Mouse (Mus musculus): ENCODE measurements at regions not wholly inside any gene's neighbourhood (a gene's known extent, or its start where the extent isn't known, plus 50 kb on each side); places are given as distances from the start of the nearest gene placed in this dataset.
"Not testable (repeated sequence)": the region's sequence is repeated elsewhere in the genome, so short reads cannot be mapped to it uniquely, and the experiment has no call there.

DNA sequence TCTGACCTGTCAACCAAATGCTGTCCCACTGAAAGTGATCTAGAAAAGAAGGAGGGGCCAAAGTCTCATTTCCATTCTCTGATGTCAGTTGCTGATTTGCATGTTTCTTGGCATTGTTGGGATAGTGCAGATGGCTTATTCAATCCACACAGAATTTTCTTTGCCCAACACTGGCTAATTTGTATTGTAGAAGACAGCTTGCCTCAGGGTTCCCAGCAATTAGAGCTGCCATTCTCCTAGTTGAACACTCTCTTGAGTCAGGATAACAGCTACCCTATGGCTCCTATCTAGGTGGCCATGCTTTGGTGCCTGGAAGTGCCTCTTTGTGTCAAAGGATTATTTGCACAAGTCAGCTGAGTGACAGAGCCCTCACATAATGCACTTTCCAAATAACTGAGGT is 569.0 kb downstream of the Lrriq3 start:
- ATAC-seq (ENCODE audit: low TSS enrichment) = no peak

DNA sequence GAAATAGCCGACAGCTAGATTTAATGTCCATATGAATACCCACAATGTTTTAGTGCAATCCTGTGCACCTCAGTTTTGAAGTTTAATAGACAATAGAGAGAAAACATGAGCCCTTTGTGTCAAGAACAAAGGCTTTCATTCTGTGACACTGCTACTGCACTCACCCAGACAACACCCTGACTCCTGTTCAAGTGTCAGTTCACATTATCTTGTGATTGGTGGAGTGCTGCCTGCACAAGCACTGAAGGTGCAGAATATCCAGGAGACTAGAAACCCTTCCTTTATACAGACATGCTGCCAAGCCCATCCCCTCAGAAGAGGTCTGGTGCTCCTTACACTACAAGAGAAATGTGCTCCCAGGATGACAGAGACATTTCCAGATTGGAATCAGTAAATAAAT is 579.3 kb downstream of the Lrriq3 start:
- no peak for ATAC-seq (ENCODE audit: low TSS enrichment)

DNA sequence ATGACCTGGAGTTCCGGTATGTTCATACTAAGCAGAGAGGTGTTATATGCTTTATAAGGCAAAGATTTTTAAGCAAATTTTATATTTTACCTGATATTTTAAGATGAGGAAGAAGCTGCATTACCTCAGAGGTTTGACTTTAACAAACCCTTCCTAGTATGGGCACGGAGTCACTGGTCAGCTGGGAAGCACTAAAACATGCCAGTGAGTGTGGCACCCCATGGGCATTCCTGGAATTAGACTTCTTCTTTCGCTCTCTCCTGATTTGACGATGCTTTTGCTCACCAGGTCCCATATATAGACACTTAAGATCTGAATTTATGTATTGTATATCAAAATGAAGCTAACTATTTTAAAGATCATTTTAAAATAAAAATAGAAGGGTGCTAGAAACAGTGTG is 587.0 kb downstream of the Lrriq3 start:
- ATAC-seq (ENCODE audit: low TSS enrichment) = no peak

DNA sequence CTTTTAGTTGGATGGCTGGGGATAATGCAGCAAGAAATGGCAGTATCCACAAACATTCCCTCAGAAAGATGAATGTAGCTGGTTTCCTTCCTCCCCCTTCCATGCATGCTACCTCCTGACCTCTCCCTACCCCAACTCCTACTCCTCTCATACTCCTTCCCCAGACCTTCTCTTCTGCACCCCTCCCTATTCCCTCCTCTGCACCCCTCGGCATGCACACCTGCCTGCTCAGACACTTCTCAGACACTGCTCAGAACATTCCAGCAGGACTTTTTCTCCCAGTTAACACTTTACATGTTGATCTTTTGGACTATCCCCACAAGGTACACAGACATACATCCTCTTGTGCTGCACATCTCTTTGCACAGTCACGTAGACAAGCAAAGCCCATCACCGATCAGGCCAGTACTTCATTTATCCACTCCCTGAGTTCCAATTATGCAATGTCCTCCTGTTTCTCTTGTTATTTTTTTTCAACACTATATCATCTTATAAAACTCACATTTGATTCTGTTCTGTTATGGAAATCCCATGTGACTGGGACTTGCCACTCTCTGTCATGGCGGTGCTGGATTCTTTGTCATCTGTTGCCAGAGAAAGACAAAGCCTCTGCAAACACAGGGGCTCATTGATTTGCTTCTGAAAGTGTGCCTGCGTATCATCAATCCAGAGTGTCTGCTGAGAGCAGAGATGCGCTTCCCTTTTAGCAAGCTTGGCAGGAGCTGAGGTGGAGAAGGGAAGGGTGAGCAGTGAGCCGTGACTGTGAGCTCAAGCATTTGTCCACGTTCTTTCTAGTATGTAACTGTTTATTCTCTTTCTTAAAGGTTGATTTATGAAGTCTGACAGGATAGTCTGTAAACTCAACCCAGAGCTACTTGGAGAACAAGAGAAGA is 589.9 kb downstream of the Lrriq3 start:
- no peak for ATAC-seq (ENCODE audit: low TSS enrichment)

DNA sequence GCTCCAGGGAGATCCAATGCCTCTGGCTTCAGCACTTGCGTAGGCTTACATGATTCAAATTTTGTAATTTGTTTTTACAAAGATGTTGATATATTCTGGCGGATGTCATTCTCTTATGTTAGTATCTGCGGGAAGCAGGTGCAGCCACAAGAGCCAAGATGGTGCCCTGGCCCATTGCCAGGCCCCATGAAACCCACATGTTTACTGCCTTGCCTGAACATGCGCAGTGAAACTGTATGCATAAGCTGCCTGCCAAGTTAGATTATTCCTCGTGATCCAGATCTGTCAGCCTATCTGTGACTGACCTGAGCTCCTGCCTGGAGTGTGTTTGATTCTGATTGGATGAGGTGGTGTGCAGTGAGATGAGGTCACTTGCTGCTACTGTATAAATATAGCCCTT is 595.1 kb downstream of the Lrriq3 start:
- no peak for ATAC-seq (ENCODE audit: low TSS enrichment)

DNA sequence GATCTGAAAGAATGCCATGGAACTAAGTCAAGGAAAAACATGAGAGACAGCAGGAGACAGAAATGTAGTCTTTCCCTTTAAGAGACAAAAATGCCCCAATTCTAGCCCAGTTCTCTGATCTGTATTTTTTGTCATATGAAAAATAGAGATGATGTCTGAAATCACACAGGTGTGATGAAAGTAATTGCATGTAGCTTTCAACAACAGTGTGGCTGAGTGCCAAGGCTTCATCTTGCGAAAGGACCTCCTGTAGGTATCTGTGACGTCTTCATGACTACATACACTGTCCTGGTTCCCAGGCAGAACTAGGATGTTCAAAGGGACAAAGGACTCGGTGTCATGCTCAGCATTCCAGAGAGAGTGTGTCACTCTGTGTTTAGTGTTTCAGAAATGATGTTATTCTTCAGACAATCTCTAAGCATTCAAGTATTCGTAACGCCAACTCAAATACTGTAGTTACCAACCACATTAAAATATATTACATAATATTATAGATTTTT is 629.8 kb downstream of the Lrriq3 start:
- no peak for ATAC-seq (ENCODE audit: low TSS enrichment)

DNA sequence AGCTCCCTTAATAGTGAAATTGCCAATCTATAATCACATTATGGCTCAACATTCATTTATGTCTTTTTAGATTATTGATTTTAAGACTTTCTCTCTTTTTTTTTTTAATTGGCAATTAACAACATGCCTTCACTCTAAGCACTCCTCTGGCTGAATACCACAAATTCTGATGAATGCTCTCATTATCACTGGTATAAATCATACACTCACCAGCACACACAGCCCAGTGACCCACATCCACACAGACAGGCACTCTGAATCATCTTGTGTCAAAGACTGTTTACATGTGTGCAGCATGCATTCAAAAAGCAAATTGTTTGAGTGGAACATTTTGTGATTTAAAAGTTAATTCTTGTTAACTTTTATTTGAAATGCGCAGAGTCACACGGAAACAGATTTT is 649.2 kb downstream of the Lrriq3 start:
- ATAC-seq (ENCODE audit: low TSS enrichment) = no peak

DNA sequence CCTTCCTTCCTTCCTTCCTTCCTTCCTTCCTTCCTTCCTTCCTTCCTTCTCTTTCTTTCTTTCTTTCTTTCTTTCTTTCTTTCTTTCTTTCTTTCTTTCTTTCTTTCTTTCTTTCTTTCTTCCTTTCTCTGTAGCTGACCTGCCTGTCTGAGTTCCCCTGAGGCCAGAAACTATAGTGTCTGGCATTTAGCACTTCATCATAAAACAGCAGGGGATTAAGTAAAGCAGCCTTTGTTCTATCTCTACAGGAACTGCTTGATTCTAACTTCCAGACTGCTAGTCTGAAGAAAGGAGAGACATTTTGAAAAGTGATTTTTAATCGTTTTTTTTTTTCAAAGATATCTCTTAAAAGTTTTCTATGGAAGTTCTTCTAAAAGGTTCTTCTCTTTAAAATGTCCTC is 653.4 kb downstream of the Lrriq3 start:
- ATAC-seq (ENCODE audit: low TSS enrichment) = not testable (repeated sequence)

DNA sequence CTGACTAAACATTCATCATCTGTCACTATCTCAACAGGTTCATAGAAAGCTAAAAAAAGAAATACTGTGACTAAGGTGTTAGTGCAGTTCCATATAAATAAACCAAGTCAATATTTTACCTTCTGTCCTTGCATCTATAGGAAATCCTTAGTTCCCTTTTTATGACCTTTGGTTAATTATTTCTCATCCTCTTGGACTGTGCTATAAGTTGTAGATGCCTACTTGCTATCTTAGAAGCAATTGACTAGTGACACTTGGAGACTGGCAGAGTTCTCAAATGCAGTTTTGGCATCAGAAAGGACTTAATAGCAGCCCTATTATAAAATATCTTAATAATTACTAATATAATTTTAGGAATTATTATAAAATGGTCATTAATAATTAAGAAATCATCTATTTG is 654.3 kb downstream of the Lrriq3 start:
- no peak for ATAC-seq (ENCODE audit: low TSS enrichment)

DNA sequence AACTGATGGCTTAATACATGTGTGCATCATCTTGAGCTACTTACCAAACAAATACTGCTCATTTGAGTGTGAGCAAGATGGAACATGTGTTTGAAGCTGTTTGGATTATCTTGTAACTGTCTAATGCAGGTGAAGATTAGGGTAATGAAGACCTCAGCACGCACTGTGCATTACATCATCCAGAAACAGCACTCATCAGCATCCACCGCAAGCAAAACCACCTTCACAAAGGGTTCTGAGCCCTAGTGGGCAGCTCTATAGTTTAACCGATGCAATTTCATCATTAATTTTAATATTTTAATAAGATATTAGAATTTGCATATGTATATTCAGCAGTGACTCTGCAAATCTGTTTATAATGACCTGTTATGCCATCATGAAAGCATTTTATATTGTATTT is 664.1 kb downstream of the Lrriq3 start:
- ATAC-seq (ENCODE audit: low TSS enrichment) = no peak

DNA sequence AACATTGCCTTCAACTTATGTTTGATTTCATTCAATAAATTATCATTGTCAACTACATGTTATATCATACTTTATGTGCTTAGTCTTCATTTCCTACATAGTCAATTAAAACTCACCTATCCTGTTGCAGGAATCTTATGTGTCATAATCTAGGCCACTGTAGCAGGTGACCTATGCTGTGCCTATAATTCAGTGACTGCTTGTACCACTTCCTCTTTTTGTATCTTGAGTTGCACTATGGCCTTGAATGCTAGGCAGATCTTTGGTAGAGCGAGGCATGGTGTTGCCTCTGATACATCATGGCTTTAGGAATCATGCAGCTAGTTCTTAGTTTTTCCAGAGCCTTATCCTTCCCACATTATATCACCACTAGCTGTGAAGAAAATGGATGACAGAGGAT is 682.8 kb downstream of the Lrriq3 start:
- ATAC-seq (ENCODE audit: low TSS enrichment) = no peak

DNA sequence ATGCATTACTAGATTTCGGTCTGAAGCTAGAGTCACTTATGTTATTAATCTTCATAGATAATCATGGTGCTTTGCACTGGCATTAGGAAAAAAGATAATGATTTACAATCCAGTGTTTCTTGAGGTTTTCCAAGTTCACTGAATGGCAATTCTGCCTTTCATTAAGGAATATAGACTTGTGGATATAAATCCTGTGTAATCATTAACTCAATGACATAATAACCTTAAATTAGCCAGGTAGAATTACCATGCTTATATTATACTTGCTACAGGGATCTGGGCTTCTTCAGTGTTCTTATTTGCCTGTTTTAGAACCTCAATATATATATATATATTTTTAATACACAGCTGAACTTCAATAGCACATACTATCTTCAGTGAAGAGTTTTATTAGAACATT is 683.8 kb downstream of the Lrriq3 start:
- no peak for ATAC-seq (ENCODE audit: low TSS enrichment)

DNA sequence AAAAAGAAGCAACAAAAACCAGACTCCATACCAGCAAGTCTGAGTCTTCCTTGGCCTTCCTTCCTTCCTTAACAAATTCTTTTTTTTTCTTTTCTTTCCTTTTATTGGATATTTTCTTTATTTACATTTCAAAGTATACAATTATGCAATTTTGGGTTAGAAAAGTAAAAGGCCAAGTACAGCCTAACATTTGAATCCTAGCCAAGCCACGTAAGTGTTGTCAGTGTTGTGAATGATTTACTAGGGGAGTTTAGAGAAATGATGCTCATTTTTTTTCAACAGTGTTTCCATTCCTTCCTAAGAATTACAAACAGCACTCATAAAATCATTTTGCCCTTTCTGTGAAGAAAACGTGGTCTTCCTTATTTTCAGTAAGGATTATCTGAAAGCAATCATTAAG is 722.5 kb downstream of the Lrriq3 start:
- no peak for ATAC-seq (ENCODE audit: low TSS enrichment)

DNA sequence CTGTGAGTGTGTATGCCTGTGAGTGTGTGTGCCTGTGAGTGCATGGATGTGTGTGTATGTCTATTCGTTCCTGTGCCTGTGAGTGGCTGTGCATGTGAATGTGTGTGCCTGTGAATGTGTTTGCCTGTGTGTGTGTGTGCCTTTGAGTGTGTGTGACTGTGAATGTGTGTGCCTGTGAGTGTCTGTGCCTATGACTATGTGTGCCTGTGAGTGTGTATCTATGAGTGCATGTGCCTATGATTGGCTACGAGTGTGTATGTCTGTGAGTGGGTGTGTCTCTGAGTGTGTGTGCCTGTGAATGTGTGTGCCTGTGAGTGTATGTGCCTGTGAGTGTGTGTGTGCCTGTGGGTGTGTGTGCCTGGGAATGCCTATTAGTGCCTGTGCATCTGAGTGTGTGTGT is 731.6 kb downstream of the Lrriq3 start:
- ATAC-seq (ENCODE audit: low TSS enrichment) = no peak

DNA sequence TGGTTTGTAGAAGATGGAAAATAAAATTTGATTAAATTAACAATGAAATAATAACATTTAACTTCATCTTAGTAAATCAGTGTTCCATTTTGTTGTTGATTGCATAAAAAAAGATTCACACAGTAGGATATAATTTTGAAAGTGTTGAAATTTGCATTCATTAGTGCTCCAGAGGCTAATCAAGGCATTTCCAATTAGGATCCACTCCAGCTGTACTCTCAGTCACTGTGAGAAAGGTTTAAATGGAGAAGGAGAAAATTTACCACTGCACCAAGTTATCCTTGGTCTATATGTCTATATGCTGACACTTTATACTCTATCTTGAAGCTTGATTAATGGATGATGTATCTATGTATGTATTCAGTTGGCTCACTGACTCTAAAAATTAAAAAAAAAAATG is 695.3 kb upstream of the Negr1 start:
- no peak for ATAC-seq (ENCODE audit: low TSS enrichment)

DNA sequence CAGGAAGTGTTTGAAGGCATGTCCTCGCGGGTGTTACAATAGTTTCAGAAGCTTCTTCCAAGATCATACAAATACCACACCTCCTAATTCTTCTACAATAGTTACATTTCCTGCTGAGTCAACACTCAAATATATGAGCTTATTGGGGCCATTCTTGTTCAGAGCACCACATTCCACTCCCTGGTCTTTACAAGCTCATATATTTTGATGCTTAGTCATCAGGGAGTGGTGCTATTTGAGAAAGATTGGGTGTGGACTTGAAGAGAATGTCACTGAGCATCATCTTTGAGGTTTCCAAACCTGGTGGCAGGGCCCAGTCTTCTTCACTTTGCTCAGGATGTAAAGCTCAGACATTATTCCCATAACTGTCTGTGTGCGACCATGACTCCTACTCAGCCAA is 685.9 kb upstream of the Negr1 start:
- ATAC-seq (ENCODE audit: low TSS enrichment) = no peak

DNA sequence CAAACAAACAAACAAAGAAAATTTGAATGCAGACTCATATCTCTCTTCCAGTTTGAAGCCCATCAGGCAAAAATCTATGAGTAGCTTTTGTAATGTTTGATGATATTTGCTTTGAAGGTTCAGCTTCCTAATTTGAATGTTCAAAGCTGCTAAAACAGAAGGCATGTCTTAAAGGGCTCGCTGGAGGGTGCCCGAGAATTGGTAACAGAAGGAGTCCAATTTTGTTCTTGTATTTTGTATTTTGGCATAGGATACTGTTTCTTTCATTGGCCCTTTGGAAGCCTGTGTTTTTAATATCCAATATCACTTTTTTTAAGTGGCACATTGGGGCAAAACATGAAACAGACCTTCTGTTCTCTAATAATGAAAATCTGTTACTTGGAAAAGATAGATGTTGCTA is 683.2 kb upstream of the Negr1 start:
- no peak for ATAC-seq (ENCODE audit: low TSS enrichment)

DNA sequence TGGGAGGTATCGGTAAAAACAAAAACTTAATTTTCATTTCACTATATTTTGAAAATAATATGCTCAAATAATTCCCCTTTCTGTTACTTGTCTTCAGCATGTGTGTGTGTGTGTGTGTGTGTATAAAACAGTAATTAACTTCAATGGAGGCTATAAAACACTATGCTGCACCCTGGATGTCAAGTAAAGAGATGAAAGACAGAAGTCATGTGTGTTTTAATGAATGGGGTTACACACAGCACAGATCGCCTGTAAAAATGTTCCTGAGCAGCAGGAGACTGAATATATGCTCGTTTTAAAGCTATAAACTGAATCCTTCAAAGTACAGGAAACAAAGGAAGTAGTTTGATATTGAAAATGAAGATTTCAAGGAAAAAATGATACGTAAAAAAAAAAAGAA is 680.9 kb upstream of the Negr1 start:
- no peak for ATAC-seq (ENCODE audit: low TSS enrichment)

DNA sequence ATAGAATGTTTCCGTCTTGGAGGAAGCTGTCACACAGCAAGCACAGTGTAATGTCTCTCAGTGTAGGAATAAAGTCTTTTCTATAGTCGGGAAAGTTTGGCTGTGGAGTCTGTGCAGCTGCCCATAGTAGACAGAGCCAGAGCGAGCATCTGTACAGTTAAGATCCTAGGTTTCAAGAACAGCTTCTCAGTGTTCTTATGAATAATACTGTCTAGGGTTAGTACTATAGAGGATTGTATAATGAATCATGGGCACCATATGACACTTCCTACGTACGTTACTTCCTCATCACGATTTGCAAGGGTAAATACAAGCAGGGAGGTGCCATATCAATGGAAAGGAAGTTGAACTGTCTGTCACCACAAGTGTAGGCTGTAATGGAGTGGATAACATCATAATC is 645.6 kb upstream of the Negr1 start:
- peak; percentile 99 for ATAC-seq (ENCODE audit: low TSS enrichment)

DNA sequence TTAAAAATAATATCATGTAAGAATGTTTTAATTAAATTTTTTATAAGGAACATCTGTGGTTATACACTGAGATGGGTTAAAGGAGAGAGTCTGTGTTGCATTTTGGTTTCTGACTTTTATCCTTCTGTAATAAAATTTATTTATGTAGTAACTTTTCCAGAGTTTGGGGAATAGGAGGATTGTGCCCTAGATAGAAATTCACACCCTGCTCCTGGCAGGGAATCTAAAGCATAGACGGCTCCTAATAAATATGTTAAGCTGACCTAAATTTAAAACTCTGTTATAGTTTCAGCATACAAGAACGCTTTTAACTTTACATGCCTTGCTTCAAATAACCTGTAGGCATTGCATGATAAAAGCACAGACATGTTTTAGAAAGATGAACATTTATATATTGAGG is 618.7 kb upstream of the Negr1 start:
- no peak for ATAC-seq (ENCODE audit: low TSS enrichment)

DNA sequence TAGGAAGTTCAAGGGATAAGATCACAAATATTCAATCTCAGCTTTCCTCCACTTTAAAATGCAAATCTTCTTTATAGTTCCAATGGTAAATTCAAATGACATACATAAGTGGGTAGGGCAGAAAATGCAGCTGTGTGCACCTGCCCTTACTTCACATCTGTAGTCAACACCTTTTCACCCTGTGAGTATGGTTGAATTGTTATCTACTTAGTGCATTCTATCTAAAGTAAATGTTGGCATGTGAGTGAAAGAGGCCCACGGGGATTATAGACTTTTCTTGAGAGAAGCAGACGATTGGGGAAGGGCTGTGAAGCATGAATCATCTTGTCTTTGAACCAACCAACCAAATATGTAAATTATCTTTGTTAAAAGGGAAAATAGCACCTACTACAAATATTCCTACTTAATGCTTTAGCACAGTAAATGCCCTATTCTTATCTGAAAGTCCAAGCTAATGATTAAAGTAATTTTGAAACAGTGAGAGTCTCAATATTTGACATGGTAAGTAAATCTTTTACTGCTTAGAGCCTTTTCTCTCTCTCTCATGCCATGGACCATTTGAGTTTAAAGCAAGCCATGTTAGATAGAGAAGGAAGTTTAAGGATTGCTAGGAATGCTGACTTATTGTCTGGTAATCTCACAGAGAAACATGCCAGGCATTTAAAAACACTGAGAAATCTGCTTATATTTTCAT is 617.4 kb upstream of the Negr1 start:
- ATAC-seq (ENCODE audit: low TSS enrichment) = no peak

DNA sequence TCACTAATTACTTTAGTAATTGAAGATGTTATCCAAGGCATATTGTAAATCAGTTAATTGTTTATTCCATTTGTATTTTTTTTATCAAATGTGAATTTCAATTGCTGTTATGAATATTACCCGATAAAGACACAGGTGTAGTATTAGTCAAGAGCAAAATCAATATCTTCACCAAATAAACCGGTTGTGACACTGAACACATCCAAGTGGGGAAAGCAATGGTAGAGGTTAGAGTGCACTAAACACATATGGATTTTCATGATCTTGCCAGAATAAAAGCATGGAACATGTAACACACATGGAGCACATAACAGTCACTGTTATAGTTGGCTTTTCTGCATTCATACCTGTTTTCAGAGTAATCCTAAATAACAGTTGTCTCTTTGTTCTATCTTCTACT is 616.4 kb upstream of the Negr1 start:
- no peak for ATAC-seq (ENCODE audit: low TSS enrichment)

DNA sequence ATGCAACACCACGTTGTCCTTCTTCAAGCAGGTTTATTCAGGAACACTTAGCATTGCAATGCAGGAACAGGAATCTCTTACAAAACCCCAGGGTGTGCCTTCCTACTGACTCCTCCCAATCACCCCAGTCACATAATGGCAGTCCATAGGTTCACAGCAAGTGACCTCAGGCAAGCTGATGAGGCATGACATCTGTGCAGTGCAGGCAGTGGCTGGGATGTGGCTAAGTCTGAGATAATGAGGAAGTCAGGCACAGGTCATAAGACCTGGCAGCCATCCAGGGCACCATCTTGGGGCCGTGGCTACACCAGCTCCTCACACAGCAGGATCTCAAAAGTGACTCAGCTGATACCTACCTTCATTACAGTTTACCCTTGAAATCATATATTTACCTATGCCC is 599.1 kb upstream of the Negr1 start:
- ATAC-seq (ENCODE audit: low TSS enrichment) = not testable (repeated sequence)
